Mouse (Mus musculus) spleen, adult 12 weeks (tissue): Measurements from ENCODE around the gene Mug2.
"Not testable (repeated sequence)": the region's sequence is repeated elsewhere in the genome, so short reads cannot be mapped to it uniquely, and the experiment has no call there.

Source experiments
- DNase-seq: peaks from one replicate; pipeline ENCODE4 v3.0.0; 2022; ENCODE audit warnings: low spot score

Mug2 gene

GRCm38 (mm10) chr6:122006461-122006860, at the start of gene Mug2:
Mug2 (plus strand) TSS chr6:122006761.
- DNase-seq = not testable (repeated sequence)

- DNase-seq = not testable (repeated sequence)
These were observed 48.7 kb upstream of the Mug2 start for GRCm38 (mm10) chr6:121957803-121958349.

GRCm38 (mm10) chr6:121975701-121976100, 30.9 kb upstream of the Mug2 start:
- DNase-seq = no peak

- DNase-seq = no peak
These were observed 94.3 kb downstream of the Mug2 start for GRCm38 (mm10) chr6:122100904-122101303.

GRCm38 (mm10) chr6:122101671-122102070, 95.1 kb downstream of the Mug2 start:
- DNase-seq = no peak

GRCm38 (mm10) chr6:122116963-122117362, 110.4 kb downstream of the Mug2 start:
- DNase-seq = no peak

GRCm38 (mm10) chr6:122129521-122129920, 123.0 kb downstream of the Mug2 start:
- DNase-seq = no peak
